Mouse (Mus musculus): ENCODE measurements around the gene Myh3. TPM values are rescaled to one million over a fixed set of nuclear protein-coding genes. Genes with fewer than 3 reads are reported as not detected.
A peak's percentile ranks its signal among the peaks of the same experiment; 100 is the strongest.

Myh3 gene
- total RNA-seq, 2 experiments from 2014 or later = 7.8 to 15.3 TPM

GRCm38 (mm10) chr11:67114261-67114660 lies 36.2 kb downstream of the Myh3 start:
- Histone ChIP-seq H3K4me3 (peak overlapping the region; percentile 73), H3K27ac (peak overlapping the region; percentile 97)
- peak; percentile 56 for DNase-seq
- no peak for TF ChIP-seq CTCF (IDR thresholded peaks at IDR 0.05)
- intact Hi-C loops (cut with DNase I) = no loop called here

- peak; percentile 89 for DNase-seq
- no peak for TF ChIP-seq CTCF (IDR thresholded peaks at IDR 0.05)
- Histone ChIP-seq H3K27ac (peak overlapping the region; percentile 97), H3K4me3 (peak overlapping the region; percentile 73)
- intact Hi-C loops (cut with DNase I) = no loop called here
Measured at GRCm38 (mm10) chr11:67114901-67115300, 36.8 kb downstream of the Myh3 start.

GRCm38 (mm10) chr11:67116725-67117124 lies 38.6 kb downstream of the Myh3 start:
- intact Hi-C loops (cut with DNase I) = no loop called here
- DNase-seq = peak; percentile 77

GRCm38 (mm10) chr11:67119539-67120070 lies 41.5 kb downstream of the Myh3 start:
- peak; percentile 86 for DNase-seq
- peak overlapping the region; percentile 97 for H3K27ac ChIP-seq
- intact Hi-C loops (cut with DNase I) = no loop called here
- TF ChIP-seq CTCF (IDR thresholded peaks at IDR 0.05) = no peak
- peak overlapping the region; percentile 53 for H3K4me3 ChIP-seq

More at GRCm38 (mm10) chr11:67116725-67117124, 38.6 kb downstream of the Myh3 start:
- Histone ChIP-seq H3K4me3 (peak overlapping the region; percentile 60), H3K27ac (peak overlapping the region; percentile 97)
- no peak for TF ChIP-seq CTCF (IDR thresholded peaks at IDR 0.05)

GRCm38 (mm10) chr11:67120697-67121294 lies 42.7 kb downstream of the Myh3 start:
- no peak for TF ChIP-seq CTCF (IDR thresholded peaks at IDR 0.05)
- DNase-seq = peak; percentile 93
- peak overlapping the region; percentile 53 for H3K4me3 ChIP-seq
- peak overlapping the region; percentile 97 for H3K27ac ChIP-seq
- intact Hi-C loops (cut with DNase I) = no loop called here

GRCm38 (mm10) chr11:67124943-67125342 lies 46.8 kb downstream of the Myh3 start:
- DNase-seq = peak; percentile 32
- intact Hi-C loops (cut with DNase I) = no loop called here
- Histone ChIP-seq H3K27ac (peak overlapping the region; percentile 97), H3K4me3 (peak overlapping the region; percentile 46)
- no peak for TF ChIP-seq CTCF (IDR thresholded peaks at IDR 0.05)

- intact Hi-C loops (cut with DNase I) = no loop called here
- H3K4me3 ChIP-seq = peak overlapping the region; percentile 46
- no peak for TF ChIP-seq CTCF (IDR thresholded peaks at IDR 0.05)
- peak; percentile 90 for DNase-seq
- H3K27ac ChIP-seq = peak overlapping the region; percentile 97
Measured at GRCm38 (mm10) chr11:67125361-67125760, 47.3 kb downstream of the Myh3 start.

GRCm38 (mm10) chr11:67133526-67133925 lies 55.4 kb downstream of the Myh3 start:
- no peak for DNase-seq
- Histone ChIP-seq H3K27ac (peak overlapping the region; percentile 35; the same call in 1 of the 2 replicates), H3K4me3 (no peak overlapping the region)
- intact Hi-C loops (cut with DNase I) = no loop called here
- TF ChIP-seq CTCF (IDR thresholded peaks at IDR 0.05) = no peak

- H3K27ac ChIP-seq = peak overlapping the region; percentile 35; the same call in 1 of the 2 replicates
- no peak overlapping the region for H3K4me3 ChIP-seq
- intact Hi-C loops (cut with DNase I) = no loop called here
- DNase-seq = no peak
- TF ChIP-seq CTCF (IDR thresholded peaks at IDR 0.05) = no peak
Measured at GRCm38 (mm10) chr11:67134654-67135053, 56.6 kb downstream of the Myh3 start.

- intact Hi-C loops (cut with DNase I) = no loop called here
- TF ChIP-seq CTCF (IDR thresholded peaks at IDR 0.05) = no peak
- Histone ChIP-seq H3K27ac (no peak overlapping the region; the same call in 1 of the 2 replicates), H3K4me3 (no peak overlapping the region)
- DNase-seq = no peak
Measured at GRCm38 (mm10) chr11:67135532-67135931, 57.4 kb downstream of the Myh3 start.

- intact Hi-C loops (cut with DNase I) = no loop called here
- TF ChIP-seq CTCF (IDR thresholded peaks at IDR 0.05) = no peak
Measured at GRCm38 (mm10) chr11:67139556-67139955, 61.5 kb downstream of the Myh3 start.

GRCm38 (mm10) chr11:67140175-67140574 lies 62.1 kb downstream of the Myh3 start:
- Histone ChIP-seq H3K27ac (peak overlapping the region; percentile 91), H3K4me3 (peak overlapping the region; percentile 49)
- no peak for TF ChIP-seq CTCF (IDR thresholded peaks at IDR 0.05)
- DNase-seq = peak; percentile 34
- intact Hi-C loops (cut with DNase I) = no loop called here

More at GRCm38 (mm10) chr11:67139556-67139955, 61.5 kb downstream of the Myh3 start:
- peak; percentile 80 for DNase-seq
- H3K27ac ChIP-seq = peak overlapping the region; percentile 91
- H3K4me3 ChIP-seq = no peak overlapping the region; the same call in none of the 2 replicates

GRCm38 (mm10) chr11:67141031-67141430 lies 62.9 kb downstream of the Myh3 start:
- no peak for TF ChIP-seq CTCF (IDR thresholded peaks at IDR 0.05)
- Histone ChIP-seq H3K27ac (peak overlapping the region; percentile 91), H3K4me3 (peak overlapping the region; percentile 53)
- intact Hi-C loops (cut with DNase I) = no loop called here
- DNase-seq = peak; percentile 62

Data from gastrocnemius, adult 2 months (tissue).